Mouse (Mus musculus) midbrain, embryonic 11.5 days (tissue): ENCODE measurements at regions not wholly inside any gene's neighbourhood (a gene's known extent, or its start where the extent isn't known, plus 50 kb on each side); places are given as distances from the start of the nearest gene placed in this dataset.

Source experiments
- ATAC-seq: fragments of 200-750 bp; cut with Nextera tagmentation; 2 replicates; pipeline ENCODE4 v1.8.0; 2017; ENCODE audit warnings: moderate TSS enrichment, moderate library complexity; ENCODE audit not compliant: low FRiP score
- DNase-seq: peaks from one replicate; pipeline ENCODE4 v3.0.0; 2015; ENCODE audit warnings: low spot score; ENCODE audit errors: missing footprints
- H3K27ac ChIP-seq: fragments of 300-500 bp; sonication (generic); 2 replicates; pipeline ENCODE4 v1.5.1; 2014; ENCODE audit warnings: low read depth, low read length
- H3K27me3 ChIP-seq: fragments of 300-500 bp; sonication (generic); 2 replicates; pipeline ENCODE4 v1.6.1; 2014; ENCODE audit warnings: mild to moderate bottlenecking, low read length, moderate library complexity, mixed read lengths; ENCODE audit not compliant: control insufficient read depth, insufficient read depth
- H3K36me3 ChIP-seq: fragments of 300-500 bp; sonication (generic); 2 replicates; pipeline ENCODE4 v1.6.1; 2014; ENCODE audit warnings: mild to moderate bottlenecking, low read length, moderate library complexity, mixed read lengths; ENCODE audit not compliant: control insufficient read depth, insufficient read depth
- H3K4me1 ChIP-seq: fragments of 300-500 bp; sonication (generic); 2 replicates; pipeline ENCODE4 v1.6.1; 2014; ENCODE audit warnings: low read length; ENCODE audit not compliant: control insufficient read depth, insufficient read depth
- H3K4me2 ChIP-seq: fragments of 300-500 bp; sonication (generic); 2 replicates; pipeline ENCODE4 v1.6.1; 2014; ENCODE audit warnings: mild to moderate bottlenecking, moderate library complexity
- H3K4me3 ChIP-seq: fragments of 300-500 bp; sonication (generic); 2 replicates; pipeline ENCODE4 v1.5.1; 2014; ENCODE audit warnings: low read depth, low read length
- H3K9ac ChIP-seq: fragments of 300-500 bp; sonication (generic); 2 replicates; pipeline ENCODE4 v1.6.1; 2014; ENCODE audit warnings: low read length
- H3K9me3 ChIP-seq: fragments of 300-500 bp; sonication (generic); 2 replicates; pipeline ENCODE4 v1.6.1; 2016; ENCODE audit warnings: low read length; ENCODE audit not compliant: control insufficient read depth
- WGBS: fragments of 180-500 bp; shearing (Covaris S2); extraction: QIAGEN DNeasy Blood & Tissue Kit; methylation state at CpG from one replicate; pipeline ENCODE4 v1.1.7; 2014; 5-methylcytosine and 5-hydroxymethylcytosine counted together

DNA sequence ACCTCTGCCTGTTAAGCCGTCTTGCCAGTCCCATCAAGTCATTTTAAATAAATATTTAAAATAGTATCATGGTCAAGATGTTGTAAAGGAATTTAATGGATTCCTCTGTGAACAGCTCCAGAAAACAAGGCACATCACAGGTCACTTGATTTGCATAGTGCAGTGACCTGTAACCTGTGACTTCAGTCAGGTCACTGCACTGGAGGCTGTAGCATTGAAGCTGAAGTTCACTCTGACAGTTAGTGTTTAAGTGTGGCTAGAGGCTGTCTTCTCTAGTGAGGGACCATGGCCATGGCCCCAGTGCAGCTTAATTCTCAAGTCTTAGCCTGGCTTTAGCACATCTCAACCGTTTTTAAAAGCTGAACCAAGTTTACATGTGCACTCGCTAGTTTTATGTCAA is 68.1 kb upstream of the Ercc4 start:
- Histone ChIP-seq H3K27ac (no peak overlapping the region), H3K27me3 (no peaks in the 10 kb centered on the region), H3K9me3 (no peaks in the 10 kb centered on the region), H3K9ac (no peak overlapping the region), H3K4me1 (no peaks in the 10 kb centered on the region), H3K4me2 (no peak overlapping the region), H3K36me3 (no peaks in the 10 kb centered on the region), H3K4me3 (no peak overlapping the region)
- no peak for ATAC-seq
- 70% methylated on average over 3 of the region's 3 CpGs for WGBS
- DNase-seq, result no peak

DNA sequence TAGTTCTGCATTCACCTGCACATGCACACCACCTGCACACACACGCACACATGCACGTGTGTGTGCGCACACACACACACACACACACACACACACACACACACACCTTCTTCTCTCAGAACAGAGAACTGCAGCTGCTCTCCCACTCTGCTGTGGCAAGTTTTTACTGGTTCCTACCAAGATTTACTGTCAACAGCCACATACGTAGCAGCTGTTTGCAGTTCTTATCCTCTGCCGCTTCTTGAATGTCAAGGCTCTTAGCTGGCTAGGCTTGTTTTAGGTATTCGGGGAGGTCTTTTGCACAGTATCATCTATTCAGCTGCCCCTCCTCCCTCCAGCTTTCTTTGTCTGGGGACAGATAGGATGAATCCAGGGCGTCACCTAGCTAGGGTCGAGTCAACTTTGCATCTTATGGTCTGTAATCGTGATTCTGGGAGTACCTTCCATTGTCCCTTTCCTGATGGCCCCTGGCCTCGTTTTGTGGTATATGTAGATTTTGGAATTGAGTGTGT is 64.3 kb upstream of the Ercc4 start:
- no peak overlapping the region for H3K4me2 ChIP-seq
- H3K4me1 ChIP-seq, result no peaks in the 10 kb centered on the region
- WGBS, result 79% methylated on average over 10 of the region's 10 CpGs
- no peaks in the 10 kb centered on the region for H3K9me3 ChIP-seq
- H3K36me3 ChIP-seq, result no peaks in the 10 kb centered on the region
- no peak overlapping the region for H3K4me3 ChIP-seq
- DNase-seq (no peak), ATAC-seq (no peak)
- no peak overlapping the region for H3K27ac ChIP-seq
- H3K27me3 ChIP-seq, result no peaks in the 10 kb centered on the region
- no peak overlapping the region for H3K9ac ChIP-seq

DNA sequence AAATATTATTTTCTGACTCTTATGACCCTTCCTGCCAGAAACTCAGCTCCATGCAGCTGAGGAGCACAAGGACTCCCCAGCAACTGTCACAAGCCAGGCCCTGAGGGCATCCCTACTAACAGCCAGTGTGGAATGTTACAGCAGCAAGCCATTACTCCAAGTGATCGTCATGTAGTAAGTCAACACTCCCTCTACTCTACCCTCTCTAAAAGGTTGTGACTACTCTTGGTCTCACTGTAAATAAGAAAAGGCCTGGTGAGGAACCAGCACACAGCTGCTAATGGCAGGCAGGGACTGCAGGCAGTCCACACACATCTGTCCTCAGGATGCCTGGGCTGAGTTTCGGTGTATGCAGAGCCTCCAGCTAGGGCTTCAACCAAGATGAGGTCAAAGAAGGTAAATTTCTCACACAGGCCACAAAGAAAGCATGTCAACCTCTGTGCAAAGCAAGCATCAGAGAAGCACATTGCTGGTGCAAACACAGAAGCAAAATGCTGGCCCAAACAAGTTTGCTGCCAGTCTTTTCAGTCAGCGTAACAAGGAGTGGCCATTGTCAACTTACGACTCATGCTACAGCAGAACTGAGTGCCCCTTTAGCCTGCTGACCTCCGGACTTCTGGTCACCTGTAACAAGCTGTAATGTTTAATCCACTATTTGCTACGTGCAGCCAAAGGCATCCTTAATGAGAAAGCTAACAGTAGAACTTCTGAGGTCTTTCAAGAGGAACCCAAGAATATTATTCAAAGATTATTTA is 62.9 kb upstream of the Ercc4 start:
- H3K4me2 ChIP-seq, result no peak overlapping the region
- no peaks in the 10 kb centered on the region for H3K27me3 ChIP-seq
- no peak overlapping the region for H3K4me3 ChIP-seq
- H3K9me3 ChIP-seq, result no peaks in the 10 kb centered on the region
- DNase-seq, result no peak
- no peaks in the 10 kb centered on the region for H3K36me3 ChIP-seq
- H3K4me1 ChIP-seq, result no peaks in the 10 kb centered on the region
- 80% methylated on average over 6 of the region's 6 CpGs for WGBS
- no peak for ATAC-seq
- H3K27ac ChIP-seq, result no peak overlapping the region
- H3K9ac ChIP-seq, result no peak overlapping the region

DNA sequence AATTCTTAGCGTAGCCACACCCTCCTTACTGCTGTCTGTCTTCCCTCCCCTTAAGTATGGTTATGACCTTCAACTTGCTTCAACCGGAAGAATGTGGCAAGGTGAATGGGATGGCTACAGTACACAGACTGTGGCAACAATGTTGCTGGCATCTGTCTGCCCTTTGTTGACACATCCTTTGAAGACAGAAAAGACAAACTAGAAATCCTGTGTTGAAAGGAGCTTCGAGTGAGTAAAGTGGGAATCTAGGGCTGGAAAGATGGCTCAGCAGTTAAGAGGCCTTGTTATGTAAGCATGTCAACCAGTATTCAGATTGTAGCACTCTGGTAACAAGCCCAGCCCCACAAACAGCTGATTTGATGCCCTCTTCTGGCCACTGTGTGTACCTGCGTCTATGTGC is 60.2 kb upstream of the Ercc4 start:
- Histone ChIP-seq H3K27ac (no peak overlapping the region), H3K4me3 (no peak overlapping the region), H3K9me3 (no peaks in the 10 kb centered on the region), H3K36me3 (no peaks in the 10 kb centered on the region), H3K9ac (no peak overlapping the region), H3K27me3 (no peaks in the 10 kb centered on the region), H3K4me1 (no peaks in the 10 kb centered on the region), H3K4me2 (no peak overlapping the region)
- no peak for DNase-seq
- WGBS, result 86% methylated on average over 4 of the region's 4 CpGs
- ATAC-seq, result no peak

DNA sequence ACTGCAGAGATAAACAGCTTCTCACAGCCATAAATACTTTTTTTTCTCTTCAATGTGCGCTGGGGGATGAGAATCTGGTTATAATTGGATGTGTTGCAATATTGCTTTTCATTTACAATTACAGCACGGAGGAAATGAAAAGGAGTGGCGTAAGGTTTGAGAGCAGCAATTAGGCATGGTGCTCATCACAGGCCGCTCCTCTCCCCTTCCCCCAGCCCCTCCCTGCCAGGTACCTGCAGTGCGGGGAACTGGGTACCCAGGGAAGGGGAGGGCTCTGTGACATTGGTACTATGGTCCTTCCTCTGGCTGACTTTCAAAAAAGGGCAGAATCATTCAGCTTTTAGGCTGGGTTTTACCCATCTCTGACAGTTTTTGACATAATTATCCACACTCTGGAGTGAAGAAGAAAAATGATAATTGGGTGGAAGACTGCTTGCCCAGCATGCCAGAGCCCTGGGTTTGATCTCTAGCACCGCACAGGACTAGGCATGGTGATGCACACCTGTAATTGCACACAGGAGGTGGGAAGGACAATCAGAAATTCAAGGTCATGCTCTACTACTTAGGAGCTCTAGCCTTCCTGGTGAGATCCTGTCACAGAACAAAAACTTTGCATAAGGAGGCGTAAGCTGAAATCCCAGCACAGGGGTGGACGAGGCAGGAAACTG is 59.1 kb upstream of the Ercc4 start:
- no peaks in the 10 kb centered on the region for H3K9me3 ChIP-seq
- no peaks in the 10 kb centered on the region for H3K27me3 ChIP-seq
- no peak overlapping the region for H3K27ac ChIP-seq
- no peaks in the 10 kb centered on the region for H3K36me3 ChIP-seq
- H3K4me3 ChIP-seq, result no peak overlapping the region
- WGBS, result 78% methylated on average over 8 of the region's 8 CpGs
- no peak overlapping the region for H3K9ac ChIP-seq
- ATAC-seq (no peak), DNase-seq (no peak)
- H3K4me2 ChIP-seq, result no peak overlapping the region
- H3K4me1 ChIP-seq, result no peaks in the 10 kb centered on the region

DNA sequence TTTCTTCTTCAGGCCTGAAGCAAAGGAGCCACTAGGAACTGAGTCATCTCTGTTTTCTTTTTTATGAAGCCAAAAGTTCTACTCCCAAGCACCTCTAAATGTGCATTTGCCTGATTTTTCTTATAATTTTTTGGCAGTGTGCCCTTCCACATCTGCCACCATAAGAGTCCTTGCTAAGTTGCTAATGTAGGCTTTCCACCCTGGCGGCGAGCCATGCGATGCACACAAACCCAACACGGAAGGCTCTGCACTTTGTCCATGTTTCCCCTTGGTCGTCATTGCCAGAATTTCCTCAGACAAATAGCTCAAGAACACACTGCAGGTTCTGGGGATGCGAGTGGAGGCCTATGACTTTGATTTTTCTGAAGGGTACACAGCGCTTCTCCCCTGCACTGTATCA is 54.5 kb upstream of the Ercc4 start:
- Histone ChIP-seq H3K36me3 (no peaks in the 10 kb centered on the region), H3K4me2 (no peak overlapping the region), H3K9me3 (no peaks in the 10 kb centered on the region), H3K4me3 (no peak overlapping the region), H3K9ac (no peak overlapping the region), H3K27ac (no peak overlapping the region), H3K4me1 (no peaks in the 10 kb centered on the region), H3K27me3 (no peaks in the 10 kb centered on the region)
- ATAC-seq (no peak), DNase-seq (no peak)
- WGBS, result 89% methylated on average over 7 of the region's 7 CpGs
